Mouse (Mus musculus) left cerebral cortex, postnatal 25 days (tissue): ENCODE data around the gene Rgl1. TPM values are rescaled to one million over a fixed set of nuclear protein-coding genes. Genes with fewer than 3 reads are reported as not detected.

ENCODE experiments used
- DNase-seq, 2 experiments: peaks; one replicate each; pipeline ENCODE4 v3.0.0; 2022; ENCODE audit warnings: low spot score in 2 of 2, mixed read lengths in 1 of 2
- intact Hi-C: fragments of 180-260 bp; cut with DNase I; formaldehyde crosslinking; loops from one replicate; pipeline ENCODE4 v1.15.1; 2025
- total RNA-seq, 2 experiments: library from RNA; stranded (reverse); gene quantifications; 2 replicates each; pipeline ENCODE4 v1.2.3; 2021

Rgl1 gene
- total RNA-seq, 2 experiments from 2014 or later: 121 to 148 TPM

DNA sequence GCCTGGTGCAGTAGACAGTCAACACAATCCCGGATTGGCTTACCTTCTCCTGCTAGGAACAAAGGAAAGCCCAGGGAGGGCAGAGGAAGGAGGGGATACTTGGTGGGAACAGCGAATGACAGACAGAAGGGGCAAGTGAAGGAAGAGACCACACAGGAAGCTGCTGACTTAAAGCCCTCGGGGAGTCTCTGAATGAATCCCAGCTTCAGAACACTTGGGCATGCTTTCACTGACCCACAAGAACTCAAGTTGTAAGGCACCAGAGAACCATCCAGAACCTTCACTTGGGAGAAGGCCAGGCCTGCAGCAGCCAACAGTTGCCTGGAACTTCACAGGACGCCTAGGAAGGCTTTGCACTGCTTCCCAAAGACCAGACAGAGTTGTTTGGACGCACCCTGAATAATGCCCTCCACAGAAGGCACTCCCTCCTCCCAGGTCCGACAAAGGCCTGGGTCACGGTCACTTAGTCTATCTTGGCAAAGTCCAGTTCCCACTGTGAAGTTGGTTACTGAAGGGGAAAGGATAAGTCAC, 189.5 kb downstream of the Rgl1 start:
- intact Hi-C loops: loop anchor here (5.0 kb wide), 1 partner anchor 46 kb away; no protein-coding TSS in a partner anchor

DNA sequence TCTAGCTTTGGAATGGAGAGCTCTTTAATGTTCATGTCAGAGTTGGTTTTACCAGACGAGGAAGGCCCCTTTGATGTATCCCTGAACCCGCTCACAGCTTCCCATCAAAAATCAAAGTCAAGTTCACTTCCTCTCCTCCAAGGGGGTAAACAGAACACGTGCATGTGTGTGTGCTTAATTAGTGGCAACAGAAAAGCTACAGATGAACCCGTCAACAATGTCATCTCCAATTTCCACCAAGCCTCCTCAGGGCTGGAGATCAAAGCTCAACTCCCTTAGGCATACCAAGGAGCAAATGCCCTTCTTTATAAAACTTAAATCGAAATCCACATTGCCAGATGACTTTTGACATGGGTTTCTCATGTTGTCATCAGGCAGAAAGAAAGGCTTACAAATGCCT, 191.1 kb downstream of the Rgl1 start:
- no peak for DNase-seq
- intact Hi-C loops: loop anchor here (5.0 kb wide), 1 partner anchor 47 kb away; no protein-coding TSS in a partner anchor

More for the DNA sequence above, 189.5 kb downstream of the Rgl1 start:
- no peak for DNase-seq

DNA sequence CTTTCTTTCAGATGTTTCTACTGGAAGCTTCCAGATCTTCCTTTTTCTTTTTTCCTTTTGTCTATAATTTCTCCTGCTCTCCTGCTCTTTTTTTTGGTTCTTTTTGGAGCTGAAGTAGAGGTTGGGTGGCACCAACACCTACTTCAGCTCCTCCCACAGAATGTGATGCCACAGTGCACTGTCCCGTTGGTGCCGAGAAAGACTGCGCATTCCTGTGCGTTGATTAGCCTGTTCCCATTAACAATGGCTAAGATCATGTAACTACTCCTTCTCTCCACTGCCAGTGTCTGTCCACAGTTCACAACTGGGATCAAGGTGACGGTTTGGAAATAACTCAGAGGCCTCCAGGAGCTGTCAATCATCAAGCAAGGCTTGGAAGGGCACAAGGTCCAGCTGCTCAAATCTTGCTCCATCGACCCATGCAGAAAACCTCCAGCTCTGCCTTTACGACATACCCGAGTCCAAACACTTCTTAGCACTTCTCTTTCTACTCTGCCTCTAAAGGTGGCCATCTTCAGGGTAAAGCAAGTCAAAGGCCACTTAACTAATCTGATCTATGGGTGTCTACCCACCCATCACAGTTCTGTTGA, 192.6 kb downstream of the Rgl1 start:
- no peak for DNase-seq
- intact Hi-C loops: no loop called here

DNA sequence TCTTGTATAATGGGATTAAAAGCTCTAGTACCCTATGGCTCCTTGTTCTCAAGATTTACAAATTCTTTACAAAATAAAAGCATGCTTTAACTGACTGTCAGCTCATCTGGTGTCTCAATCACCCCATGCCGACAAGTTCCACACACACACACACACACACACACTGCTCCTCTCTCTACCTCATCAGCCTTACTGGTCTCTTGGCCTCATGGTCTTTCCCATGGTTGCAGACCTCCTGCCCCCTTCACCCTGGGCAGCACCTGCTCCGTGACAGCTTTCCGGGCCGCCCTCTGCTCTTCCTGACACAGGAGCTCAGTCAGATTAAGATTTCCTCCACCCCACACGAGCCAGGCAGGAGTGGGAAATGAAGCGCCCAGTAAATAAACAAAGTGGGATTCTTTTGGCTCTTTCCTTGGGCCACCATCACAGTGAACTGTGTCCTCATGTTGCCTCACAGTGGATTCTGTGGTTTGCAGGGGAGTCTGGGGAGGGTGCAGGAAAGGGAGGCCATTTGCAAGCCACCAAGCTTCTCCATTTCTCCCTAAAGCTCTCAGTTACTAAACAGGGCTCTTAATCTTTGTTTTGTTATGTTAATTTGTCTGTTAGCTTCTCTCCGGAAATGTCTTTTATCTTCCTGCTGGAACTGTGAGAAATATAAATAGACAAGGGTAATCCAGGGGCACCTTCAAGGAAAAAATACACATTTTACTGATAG, 193.2 kb downstream of the Rgl1 start:
- DNase-seq: no peak
- intact Hi-C loops: no loop called here

DNA sequence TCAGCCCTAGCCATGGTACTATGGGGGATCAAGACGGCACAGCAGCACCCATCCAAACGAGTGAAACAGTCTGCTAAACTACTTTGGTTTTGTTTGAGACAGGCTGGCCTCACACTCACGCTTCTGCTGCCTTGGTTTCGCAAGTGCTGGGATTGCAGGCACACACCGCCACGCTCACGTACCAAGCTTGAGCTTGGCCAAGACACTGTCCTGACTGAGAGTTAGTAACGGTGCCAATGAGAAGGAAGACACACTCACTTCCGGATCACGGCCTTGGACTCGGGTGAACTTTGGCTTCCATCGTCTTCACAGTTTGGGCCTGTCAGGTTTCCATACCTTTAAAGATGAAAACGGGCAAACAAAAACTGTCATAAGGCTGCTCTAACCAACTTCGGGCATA, 194.8 kb downstream of the Rgl1 start:
- intact Hi-C loops: no loop called here
- DNase-seq: no peak

DNA sequence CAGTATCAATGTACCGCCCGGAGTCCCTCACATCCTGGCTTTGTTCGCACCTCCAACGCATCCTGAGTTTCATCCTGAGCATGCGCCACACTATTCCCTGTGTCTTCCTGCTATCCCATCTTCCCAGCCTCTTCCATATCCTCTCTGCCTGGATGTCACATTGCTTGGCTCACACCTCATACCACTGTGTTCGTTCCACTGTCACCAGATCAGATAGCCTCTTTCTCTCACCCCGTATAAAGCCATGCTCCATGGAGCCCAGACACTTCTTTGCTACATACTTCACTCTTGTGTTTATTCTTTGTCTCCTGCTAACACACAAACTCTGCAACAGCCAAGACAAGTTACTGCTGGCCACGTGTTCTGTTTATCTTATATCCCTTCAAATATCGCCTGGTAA, 195.5 kb downstream of the Rgl1 start:
- intact Hi-C loops: no loop called here
- DNase-seq: no peak

DNA sequence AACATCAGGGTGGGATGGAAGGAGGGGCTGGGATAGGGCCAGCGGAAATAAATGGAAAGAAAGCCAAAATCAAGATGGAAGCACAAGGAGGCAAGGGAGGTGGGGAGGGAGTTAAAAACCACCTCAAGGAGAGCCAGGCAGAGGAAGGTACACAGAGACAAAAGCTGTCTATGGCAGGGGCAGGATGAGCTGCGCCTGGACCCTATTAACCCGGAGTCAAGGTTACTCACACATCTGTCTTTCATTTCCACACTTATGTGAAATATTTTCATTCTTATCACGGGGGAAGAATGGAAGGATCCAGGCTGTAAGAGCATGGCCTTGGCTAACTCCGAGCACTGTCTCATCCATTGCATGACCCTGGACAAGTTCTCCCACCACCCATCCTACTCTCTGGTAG, 202.9 kb downstream of the Rgl1 start:
- DNase-seq: no peak
- intact Hi-C loops: no loop called here

DNA sequence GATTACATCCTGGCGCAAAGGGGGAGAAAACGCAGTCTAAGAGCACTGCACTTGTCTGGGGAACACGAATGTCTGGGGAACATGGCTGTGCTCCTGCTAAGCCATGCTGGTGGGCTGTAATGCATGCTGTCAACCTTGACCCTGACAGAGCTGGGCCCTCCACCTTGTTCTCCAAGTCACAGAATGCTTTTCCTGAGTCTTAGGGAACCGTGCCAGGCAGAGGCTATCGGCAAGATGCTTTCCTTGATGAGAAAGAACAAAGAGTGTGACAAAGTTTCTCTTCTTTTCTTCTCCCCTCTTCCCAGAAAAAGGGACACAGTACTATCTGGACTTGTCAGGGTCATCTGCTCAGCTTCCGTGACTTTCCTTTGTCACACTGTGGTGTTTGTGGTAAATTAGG, 203.3 kb downstream of the Rgl1 start:
- intact Hi-C loops: no loop called here
- no peak for DNase-seq

DNA sequence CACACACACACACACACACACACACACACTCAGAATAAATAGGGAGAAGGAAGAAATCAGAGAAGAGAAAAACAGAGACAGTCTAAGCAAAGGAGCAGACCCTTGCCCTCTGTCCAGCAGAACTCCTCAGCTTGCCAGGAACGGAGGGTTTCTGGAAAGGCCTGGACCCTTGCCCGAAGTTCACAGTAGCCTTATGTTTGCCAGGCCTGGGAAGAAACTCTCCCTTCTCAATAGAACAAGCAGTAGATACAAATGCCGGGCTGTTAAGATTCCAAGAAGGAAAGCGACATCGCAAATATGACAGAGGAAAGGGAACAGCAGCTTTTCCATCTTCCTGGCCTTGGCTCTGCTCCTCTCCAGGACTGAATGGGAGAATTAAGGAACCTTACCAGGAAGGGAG, 205.7 kb downstream of the Rgl1 start:
- peak; percentile 47 to 53 for DNase-seq
- intact Hi-C loops: no loop called here

DNA sequence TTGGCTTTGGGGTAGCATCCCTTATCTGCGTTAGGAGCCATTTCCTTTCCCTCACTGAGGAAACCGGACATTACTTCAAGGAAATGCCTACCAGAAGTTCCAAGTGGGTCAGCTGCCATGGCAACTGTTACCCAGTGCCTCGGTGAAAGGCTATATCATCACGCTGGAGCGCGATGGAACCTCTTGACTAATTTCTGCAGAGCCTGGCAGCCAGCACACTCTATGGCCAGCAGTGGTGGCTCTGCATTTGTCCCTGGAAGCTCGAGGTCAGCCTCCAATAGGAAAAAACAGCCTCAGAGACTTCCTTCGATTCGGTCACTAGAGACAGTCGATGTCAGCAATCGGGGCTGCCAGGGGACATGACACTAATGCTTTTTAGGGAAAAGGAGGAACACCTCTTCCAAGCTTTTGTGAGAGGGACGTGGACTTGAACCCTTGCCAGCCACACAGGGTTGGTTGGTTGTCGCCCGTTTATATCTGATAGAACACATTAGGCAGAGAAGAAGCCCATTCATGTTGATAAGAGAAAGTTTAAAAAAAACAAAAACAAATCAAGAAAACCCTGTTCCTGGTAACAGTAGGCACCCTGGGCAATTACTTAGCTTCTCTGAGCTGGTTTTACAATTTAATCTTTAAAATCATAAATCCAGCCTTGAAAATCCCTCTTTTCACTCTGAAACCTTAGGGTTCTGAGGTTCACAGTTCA, 209.4 kb downstream of the Rgl1 start:
- intact Hi-C loops: no loop called here
- no peak for DNase-seq

DNA sequence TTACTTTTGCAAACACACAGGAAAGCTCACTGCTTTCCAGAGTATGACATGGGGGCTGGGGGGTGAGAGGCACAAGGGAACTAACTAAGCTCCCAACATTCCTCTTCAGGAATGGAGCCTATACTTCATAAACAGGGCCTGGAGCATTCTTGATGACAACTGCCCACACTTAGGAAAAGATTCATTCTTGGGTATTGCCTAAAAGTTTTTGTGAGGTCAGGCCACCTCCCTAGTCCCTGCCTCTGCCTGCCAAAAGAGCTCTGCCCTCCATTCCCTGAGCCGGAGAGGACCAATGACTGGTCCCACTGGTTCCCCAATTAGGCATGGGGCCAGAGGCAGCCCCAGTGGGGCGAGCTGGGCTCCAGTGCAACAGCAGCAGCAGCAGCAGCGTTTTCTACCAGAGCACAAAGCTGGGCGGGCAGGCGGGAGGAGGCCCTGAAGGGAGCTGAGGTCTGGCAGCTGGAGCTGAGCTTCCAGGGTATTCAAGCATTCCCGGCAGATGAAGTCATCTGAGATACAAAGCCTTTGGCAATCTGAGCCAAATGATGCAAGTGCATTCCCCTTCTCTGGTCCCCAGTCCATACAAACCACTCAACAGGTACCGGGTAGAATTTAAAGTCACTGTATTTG, 210.1 kb downstream of the Rgl1 start:
- peak; percentile 35 to 46 for DNase-seq
- intact Hi-C loops: no loop called here

DNA sequence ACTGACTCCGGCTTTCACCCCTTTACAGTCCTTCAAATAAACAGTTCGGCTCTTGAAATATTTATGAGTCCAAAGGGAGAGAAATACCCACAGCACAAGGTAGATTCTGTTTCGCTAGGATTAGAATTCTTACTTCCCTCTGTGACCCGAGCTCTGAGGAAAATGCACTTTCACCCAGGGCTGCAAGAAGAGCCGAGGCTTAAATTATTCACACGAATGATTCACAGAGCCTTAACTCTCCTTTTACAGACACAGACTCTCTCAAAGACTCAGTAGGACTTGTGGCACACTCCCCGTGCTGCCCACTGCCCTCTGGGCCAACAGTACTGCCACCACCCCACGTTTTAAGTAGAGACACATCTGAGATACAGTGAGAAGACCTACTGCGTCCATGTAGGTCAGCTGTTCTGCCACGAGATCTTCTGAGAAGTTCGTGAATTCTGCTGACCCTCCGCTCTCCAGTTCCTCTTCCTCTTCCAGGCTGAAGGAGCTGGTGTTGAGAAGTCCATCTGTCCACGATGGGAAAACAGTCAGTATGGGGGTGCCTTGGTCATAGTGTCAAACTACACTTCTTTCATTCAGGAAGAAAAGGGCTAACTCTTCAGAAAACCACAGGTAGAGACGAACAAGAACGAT, 212.1 kb downstream of the Rgl1 start:
- no peak for DNase-seq
- intact Hi-C loops: no loop called here

DNA sequence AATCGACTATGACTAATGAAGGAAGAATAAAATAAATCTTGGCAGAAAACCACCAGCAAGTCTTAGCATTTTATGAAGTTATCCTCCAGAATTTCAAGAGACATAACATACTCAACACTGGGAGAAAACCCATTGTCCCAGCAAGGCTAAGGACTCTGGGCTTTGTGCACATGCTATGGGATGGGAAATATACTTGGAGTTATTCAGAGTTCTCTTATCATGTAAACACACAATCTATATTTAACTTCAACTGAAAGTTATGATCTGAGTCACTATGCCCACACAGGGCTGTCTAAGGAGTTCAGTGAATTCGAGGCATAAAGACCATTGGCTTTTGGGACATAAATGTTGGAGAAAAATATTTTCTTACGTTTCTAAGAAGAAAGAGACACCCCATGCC, 215.2 kb downstream of the Rgl1 start:
- no peak for DNase-seq
- intact Hi-C loops: no loop called here

DNA sequence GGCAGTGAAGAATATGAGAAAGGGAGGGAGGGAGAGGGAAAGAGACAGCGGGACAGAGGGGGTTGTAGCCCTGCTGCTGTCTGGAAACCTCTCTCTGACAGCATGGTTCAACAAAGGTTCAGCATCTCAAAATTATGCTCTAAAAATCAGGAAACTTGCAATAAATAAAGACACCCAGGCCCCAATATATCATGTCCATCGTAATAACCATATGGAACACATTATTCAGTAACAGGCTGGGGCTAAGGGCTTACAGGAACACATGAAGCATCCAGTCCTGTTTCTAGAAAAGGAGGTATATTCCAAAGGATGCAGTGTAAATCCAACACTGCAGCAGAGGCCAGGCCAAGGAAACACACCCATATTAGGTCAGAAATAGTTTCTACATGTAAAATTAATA, 215.6 kb downstream of the Rgl1 start:
- no peak for DNase-seq
- intact Hi-C loops: no loop called here

DNA sequence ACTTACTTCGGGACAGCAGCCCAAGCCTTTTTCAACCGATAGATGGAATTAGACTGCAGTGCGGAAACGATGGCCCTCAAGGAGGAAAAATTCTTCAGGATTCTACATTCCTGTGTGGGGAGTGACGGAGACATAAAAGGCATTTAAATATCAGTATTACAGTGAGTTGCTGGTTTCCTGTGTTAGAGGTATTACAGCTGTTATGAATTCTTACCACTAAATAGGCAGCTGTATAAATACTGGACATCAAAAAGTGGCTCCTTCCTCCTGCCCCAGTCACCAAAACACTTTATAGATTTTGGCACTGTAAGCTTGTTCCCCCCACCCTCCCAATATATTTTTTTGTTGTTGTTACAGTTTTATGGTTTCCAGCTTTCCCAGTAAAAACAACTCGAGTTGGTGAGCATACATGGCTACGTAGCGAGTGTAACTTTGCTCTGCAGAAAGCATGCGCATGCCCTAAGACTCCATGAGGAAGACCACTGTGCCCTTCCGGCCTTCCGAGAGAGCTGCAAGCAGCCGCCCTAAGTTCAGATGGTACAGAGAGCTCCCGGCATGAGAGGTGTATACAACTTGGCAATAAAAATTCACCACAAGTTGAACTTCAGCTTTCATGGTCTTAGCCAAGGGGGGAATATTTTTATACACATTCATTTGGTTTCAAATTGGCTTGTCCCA, 217.0 kb downstream of the Rgl1 start:
- no peak for DNase-seq
- intact Hi-C loops: no loop called here

DNA sequence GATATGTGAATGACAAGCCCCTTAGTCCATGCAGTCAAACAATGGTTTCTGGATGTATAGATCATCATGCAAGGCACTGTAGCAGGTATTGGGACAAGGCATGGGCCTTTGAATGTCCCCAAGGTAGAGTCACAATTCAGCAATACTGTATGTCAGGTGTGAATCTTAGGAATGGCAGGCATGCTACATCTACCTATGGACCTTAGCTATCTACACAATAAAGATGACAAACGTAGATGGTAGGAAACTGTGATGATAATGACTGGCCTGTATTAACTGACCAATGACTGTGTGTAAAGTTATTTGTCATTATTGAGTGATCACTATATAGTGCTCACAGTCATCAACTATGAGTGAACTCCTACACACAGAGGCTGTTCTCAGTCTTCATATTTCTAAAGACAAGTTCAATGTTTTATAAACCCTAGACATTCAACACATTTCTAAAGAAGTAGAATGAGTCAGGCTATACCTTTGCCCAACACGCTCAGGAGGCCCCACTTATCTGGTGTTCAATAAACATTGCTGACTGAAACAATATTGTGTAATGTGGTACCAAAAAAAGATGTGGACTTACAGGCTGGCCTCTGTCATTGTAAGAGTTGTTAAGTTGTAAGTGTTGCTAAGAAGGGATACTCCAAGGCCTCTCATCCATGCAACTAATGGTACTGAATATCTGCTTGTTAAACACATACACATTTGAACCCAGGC, 222.5 kb downstream of the Rgl1 start:
- no peak for DNase-seq
- intact Hi-C loops: no loop called here

DNA sequence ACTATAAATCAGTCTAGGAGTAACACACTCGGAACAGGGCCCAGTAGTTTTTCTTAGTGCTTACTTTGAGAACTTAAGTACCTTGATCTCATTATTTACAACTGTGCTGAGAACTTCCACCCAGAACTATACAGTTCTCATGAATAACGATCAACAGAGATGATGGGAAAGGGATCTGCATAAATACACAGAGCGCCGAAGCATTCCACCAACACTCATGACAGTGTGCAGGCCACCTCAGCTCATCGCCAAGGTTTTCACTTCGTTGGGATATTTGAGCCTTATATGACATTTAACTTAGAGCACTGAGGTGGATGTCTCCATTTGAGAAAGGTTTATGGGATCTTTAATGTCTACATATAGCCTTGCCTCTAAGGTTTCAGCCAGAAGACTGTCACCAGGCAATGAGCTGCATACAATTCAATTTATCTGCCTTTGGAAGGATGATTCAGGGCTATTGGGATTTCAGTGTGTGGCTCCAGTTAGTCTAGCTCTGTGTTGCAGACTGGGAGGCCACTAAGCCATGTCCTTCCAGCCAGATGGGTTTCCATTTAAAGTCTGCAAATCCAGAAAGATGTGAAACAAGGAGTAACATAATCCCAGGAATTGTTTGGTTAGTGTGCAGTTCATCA, 223.3 kb downstream of the Rgl1 start:
- no peak for DNase-seq
- intact Hi-C loops: no loop called here

DNA sequence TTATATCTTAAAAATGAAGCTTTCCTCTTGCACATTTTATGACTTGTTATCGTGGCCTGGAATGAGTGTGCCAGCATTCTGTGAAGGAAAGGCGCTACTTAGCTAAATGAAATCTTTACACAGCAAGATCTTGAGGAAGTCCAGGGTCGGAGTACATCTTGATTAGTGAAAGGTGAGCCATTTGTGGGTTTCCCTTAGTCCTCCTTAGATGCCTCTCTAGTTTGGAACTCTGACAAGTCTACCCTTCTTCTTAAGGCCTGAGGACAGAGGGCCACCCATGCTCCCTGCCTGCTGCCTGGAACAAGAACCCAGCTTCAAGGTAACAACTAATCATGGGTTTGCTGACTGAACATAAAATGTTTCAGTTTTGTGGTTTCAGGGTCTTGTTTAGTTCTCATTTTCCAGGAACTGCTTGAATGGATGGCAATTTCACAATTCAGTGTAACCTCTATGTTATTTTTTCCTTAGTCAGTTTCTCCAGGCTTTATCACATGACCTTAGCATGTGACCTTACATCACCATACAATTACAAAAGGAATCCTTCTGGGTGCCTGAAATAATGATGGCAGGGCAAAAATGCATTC, 225.8 kb downstream of the Rgl1 start:
- intact Hi-C loops: no loop called here
- DNase-seq: no peak
